Mouse (Mus musculus) forebrain, embryonic 10.5 days (tissue): ENCODE results near the gene Wdr82. TPM values are rescaled to one million over a fixed set of nuclear protein-coding genes. Genes with fewer than 3 reads are reported as not detected.

Experiments
- DNase-seq: peaks from one replicate; pipeline ENCODE4 v3.0.0-alpha.2; 2017; ENCODE audit warnings: low spot score; ENCODE audit errors: extremely low spot score
- H3K27ac ChIP-seq: fragments of 300-500 bp; sonication (generic); 2 replicates; pipeline ENCODE4 v1.5.1; 2016; ENCODE audit warnings: mild to moderate bottlenecking
- H3K27me3 ChIP-seq: fragments of 300-500 bp; sonication (generic); 2 replicates; pipeline ENCODE4 v1.6.1; 2016; ENCODE audit warnings: mild to moderate bottlenecking; ENCODE audit not compliant: poor library complexity, severe bottlenecking
- H3K36me3 ChIP-seq: fragments of 300-500 bp; sonication (generic); replicated peaks from 2 replicates; pipeline ENCODE4 v1.6.1; 2016; ENCODE audit warnings: mild to moderate bottlenecking, moderate library complexity
- H3K4me1 ChIP-seq: fragments of 300-500 bp; sonication (generic); 2 replicates; pipeline ENCODE4 v1.6.1; 2016
- H3K4me3 ChIP-seq: fragments of 300-500 bp; sonication (generic); 2 replicates; pipeline ENCODE4 v1.5.1; 2016; ENCODE audit warnings: mild to moderate bottlenecking, moderate library complexity
- H3K9me3 ChIP-seq: fragments of 300-500 bp; sonication (generic); 2 replicates; pipeline ENCODE4 v1.6.1; 2016; ENCODE audit warnings: mild to moderate bottlenecking, moderate library complexity
- WGBS: fragments of 180-500 bp; shearing (Covaris S2); methylation state at CpG from one replicate; pipeline ENCODE4 v1.1.7; 2016; 5-methylcytosine and 5-hydroxymethylcytosine counted together
- microRNA counts: library from miRNA; unstranded; fragments of <30 nt; microRNA quantifications from one replicate; lab custom pipeline; 2017
- microRNA-seq: library from miRNA; unstranded; fragments of <30 nt; microRNA quantifications from one replicate; pipeline ENCODE4, GENCODE M21; 2017
- polyA plus RNA-seq: library from polyadenylated mRNA; unstranded; fragments of >200 nt; fragmentation: Nextera tagmentation; extraction: Ambion mirVana; gene quantifications from 2 replicates; pipeline ENCODE4 v1.2.1, GENCODE M21; 2016

The Wdr82 gene
- polyA plus RNA-seq, 1 experiment from 2014 or later, result 30.2 TPM

- DNase-seq, result no peak
- peaks cover 96% of the 10 kb centered on the region for H3K36me3 ChIP-seq
- 76% methylated on average over 3 of the region's 3 CpGs for WGBS
Measured at GRCm38 (mm10) chr9:106236818-106237211, 66.1 kb downstream of the Wdr82 start.

GRCm38 (mm10) chr9:106237401-106237800, 66.7 kb downstream of the Wdr82 start:
- no peaks in the 10 kb centered on the region for H3K9me3 ChIP-seq
- H3K27ac ChIP-seq, result no peak overlapping the region
- no peak overlapping the region for H3K4me3 ChIP-seq
- no peaks in the 10 kb centered on the region for H3K27me3 ChIP-seq
- no peak for DNase-seq
- peaks cover 100% of the 10 kb centered on the region for H3K36me3 ChIP-seq
- no peaks in the 10 kb centered on the region for H3K4me1 ChIP-seq
- 83% methylated on average over 8 of the region's 8 CpGs for WGBS

More at GRCm38 (mm10) chr9:106236818-106237211, 66.1 kb downstream of the Wdr82 start:
- H3K4me1 ChIP-seq, result no peaks in the 10 kb centered on the region
- no peaks in the 10 kb centered on the region for H3K27me3 ChIP-seq
- H3K4me3 ChIP-seq, result no peak overlapping the region
- H3K9me3 ChIP-seq, result no peaks in the 10 kb centered on the region
- no peak overlapping the region for H3K27ac ChIP-seq

- Histone ChIP-seq H3K9me3 (no peaks in the 10 kb centered on the region), H3K27me3 (no peaks in the 10 kb centered on the region), H3K27ac (no peak overlapping the region), H3K36me3 (peaks cover 100% of the 10 kb centered on the region), H3K4me1 (no peaks in the 10 kb centered on the region), H3K4me3 (no peak overlapping the region)
- WGBS, result 94% methylated on average over 10 of the region's 10 CpGs
- DNase-seq, result no peak
Measured at GRCm38 (mm10) chr9:106237878-106238277, 67.2 kb downstream of the Wdr82 start.

MicroRNAs encoded within 50 kb of the gene (microRNA counts, 519-probe panel; counts per million panel counts)
- 5,858 counts per million, percentile 90 among the panel's probes with 10 or more counts for microRNA mmu-let-7g (lab: Ali Mortazavi, UCI)

Small RNA genes lying within 50 kb of the gene (microRNA-seq; reads per million reads assigned to microRNA genes)
- 296 reads per million, percentile 59 among the genes with 10 or more reads in this experiment for gene Mir135a-1
- 3,313 reads per million, percentile 86 among the genes with 10 or more reads in this experiment for gene Mirlet7g

Other genes with a start within 250 kb of the Wdr82 start
- gene Col6a5, start 210.3 kb upstream of the Wdr82 start, polyA plus RNA-seq, result not detected in 2 replicates
- gene Col6a4, start 74.1 kb upstream of the Wdr82 start, polyA plus RNA-seq, result 0.20 TPM in 1 of 2 replicates, not detected in the other
- 6.8 and 8.0 TPM in 2 replicates for gene Glyctk, start 12.8 kb upstream of the Wdr82 start, polyA plus RNA-seq
- gene Ppm1m, start 28.8 kb downstream of the Wdr82 start, polyA plus RNA-seq, result 42.0 and 50.7 TPM in 2 replicates
- 70.9 and 71.8 TPM in 2 replicates for gene Twf2, start 32.2 kb downstream of the Wdr82 start, polyA plus RNA-seq
- 0.04 TPM in 1 of 2 replicates, not detected in the other for gene Tlr9, start 51.7 kb downstream of the Wdr82 start, polyA plus RNA-seq
- gene Alas1, start 77.7 kb downstream of the Wdr82 start, polyA plus RNA-seq, result 74.2 and 75.2 TPM in 2 replicates
- 42.7 and 46.4 TPM in 2 replicates for gene Poc1a, start 110.1 kb downstream of the Wdr82 start, polyA plus RNA-seq
- 17.6 and 18.9 TPM in 2 replicates for gene Dusp7, start 197.7 kb downstream of the Wdr82 start, polyA plus RNA-seq